Mouse (Mus musculus) gastrocnemius, postnatal 14 days (tissue): ENCODE measurements around the gene Mdga1. TPM values are rescaled to one million over a fixed set of nuclear protein-coding genes. Genes with fewer than 3 reads are reported as not detected.
A peak's percentile ranks its signal among the peaks of the same experiment; 100 is the strongest.

Source experiments
- DNase-seq: peaks from one replicate; pipeline ENCODE4 v3.0.0; 2021; ENCODE audit warnings: mixed read lengths
- intact Hi-C: fragments of 180-260 bp; cut with DNase I; formaldehyde crosslinking; loops from one replicate; pipeline ENCODE4 v1.15.1; 2025; ENCODE audit warnings: low total_unique reads
- total RNA-seq, 2 experiments: library from RNA; stranded (reverse); gene quantifications; 2 replicates each; pipeline ENCODE4 v1.2.3; 2021

Mdga1 gene
- total RNA-seq, 2 experiments from 2014 or later = 50.6 to 51.2 TPM

DNA sequence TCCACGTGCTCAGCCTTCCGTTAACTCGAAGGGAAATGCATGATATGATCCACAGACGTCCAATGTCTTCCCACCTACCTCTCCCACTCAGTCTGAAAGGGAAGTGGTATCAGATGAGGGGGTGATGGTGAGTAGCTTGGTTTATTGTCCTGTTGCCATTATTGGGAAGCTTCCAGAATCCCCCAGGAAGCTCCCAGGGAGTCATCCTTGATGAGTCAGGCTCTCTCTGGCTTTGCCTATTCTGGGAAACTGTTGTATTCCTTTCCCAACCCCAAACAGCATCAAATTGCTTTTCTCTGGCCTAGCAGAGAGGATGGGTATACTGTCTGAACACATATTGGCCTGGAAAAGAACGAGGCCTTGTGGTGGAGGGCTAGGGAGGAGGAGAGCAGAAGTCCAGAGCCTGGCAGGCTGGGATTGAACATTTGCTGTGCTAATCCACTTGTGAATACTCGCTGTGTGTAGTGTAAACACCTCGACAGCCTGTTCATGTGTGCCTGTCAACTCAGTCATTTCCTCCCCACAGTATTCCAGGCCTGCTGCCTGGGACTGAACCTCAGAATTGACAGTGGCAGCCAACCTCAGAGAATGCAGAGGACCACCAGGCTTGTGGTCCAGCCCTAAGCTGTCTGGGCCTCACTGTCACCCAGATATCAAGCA lies 79.3 kb downstream of the Mdga1 start:
- intact Hi-C loops = no loop called here

DNA sequence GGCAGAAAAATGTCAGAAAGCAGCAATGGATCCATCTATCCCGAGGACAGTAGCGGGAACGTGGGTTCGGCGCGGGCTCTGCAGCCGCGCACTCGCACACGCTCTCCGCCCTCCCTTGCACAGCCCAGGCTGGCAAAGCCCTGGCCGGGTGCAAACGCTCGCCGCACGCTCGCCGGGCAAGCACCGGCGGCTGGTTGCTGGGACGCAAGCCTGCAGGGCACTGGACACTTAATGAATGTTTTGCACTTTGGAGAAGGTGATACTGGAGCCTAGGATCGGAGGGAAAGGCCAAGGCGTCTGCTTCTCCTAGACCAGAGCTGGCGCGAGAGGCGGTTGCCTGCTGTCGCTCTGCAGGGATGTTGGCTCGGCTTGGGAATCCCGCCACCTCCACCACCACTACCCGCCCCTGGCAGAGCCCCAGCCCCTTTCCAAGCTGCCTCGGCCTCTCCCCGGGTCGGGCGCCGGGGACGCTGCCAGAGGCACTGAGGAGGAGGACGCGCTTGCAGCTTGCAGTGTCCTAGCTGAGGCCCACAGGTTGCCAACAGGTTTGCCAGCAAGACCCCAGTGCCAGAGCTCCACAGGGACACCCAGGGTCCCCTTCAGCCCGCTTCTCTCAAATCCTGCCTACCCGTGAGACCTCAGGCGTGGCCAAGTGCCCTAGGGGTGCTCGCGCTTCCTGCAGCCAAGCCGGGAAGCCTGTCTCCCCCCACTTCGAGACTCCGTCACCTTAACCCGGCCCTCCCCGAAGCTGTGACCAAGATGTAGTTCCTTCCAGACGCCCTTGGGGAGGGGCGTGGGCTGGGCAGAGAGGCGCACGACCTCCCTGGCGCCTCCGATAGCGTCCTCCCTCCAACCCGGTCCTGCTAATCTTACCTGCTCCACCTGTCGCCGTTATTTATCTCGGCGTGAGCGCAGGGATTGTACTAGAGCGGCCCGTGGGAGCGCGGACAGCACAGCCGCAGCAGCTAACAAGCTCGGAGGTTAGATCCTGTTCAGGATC lies 80.6 kb downstream of the Mdga1 start:
- peak; percentile 76 for DNase-seq
- intact Hi-C loops = no loop called here

More for the DNA sequence above, 79.3 kb downstream of the Mdga1 start:
- DNase-seq = no peak

DNA sequence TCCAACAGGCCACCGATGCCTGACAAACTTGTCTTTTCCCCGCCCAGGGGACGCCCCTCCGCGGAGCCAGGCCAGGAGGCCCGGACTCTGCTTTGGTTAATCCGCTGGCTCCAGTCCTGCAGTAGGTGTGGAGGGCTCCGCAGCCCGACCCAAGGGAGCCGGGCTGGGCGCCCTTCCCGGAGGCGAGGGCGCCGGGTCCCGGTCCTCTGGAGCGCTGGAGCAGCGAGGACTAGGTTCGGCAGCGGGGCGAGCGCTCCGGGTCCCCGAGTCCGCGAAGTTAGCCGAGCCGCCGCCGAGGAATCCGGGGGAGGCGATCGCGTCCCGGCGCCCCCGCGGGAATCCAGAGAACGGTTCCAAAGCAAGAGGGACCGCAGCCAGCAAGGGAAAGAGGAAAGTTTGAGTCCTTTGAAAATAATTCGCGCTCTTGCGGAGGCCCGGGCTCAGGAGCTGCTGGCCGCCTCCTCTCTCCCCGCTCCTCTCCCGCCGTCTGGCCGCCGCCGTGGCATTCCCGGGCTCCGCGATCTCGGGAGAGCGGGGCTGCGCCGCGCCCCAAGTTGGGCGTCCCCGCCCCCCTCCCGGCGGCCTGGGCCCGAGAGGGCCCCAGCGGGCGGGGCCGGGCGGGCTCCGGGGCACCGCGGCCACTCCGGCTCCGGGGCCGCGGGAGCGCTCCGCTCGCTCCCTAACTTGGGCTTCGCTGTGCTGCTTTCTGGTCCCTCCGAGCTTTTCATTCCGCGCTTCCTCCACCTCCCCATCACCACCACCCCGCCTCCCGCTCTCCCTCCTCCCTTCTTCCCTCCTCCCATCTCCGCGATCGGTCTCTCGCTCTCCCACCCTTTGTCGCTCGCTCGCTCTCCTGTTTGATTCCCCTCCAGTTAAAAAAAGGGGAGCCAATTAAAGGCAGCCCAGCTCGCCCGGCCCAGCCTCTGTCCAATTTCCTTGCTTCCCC lies 81.7 kb downstream of the Mdga1 start:
- intact Hi-C loops = no loop called here
- peak; percentile 52 for DNase-seq

DNA sequence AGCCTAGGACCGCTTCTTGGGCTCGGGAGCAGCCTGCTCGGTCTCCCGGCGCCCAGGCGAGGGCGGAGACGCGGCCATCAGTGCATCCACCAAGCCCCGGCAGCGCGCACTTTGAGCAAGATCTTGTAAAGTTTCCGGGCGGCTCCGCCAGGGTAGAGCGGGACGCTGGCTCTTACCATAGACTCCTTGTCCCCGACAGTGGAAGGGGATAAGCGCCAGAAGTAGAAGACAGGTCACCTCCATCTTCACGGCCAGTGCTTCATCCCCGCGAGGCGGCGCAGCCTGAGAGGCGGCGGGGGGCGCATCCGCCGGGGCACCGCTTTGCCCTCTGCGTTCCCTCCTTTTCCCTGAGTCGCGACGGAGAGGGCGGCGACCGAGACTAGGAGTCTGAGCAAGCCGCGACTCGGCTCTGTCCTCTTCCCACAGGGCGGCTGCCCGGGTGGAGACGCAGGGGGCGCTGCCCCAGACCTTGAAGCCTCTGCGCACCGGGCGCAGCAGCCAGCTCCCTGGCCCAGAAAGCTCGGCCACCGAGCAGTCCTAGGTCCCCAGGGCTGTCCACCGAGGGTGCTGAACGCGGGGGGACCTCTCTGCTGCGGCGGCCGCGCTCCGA lies 82.5 kb downstream of the Mdga1 start:
- intact Hi-C loops = no loop called here
- DNase-seq = peak; percentile 70

DNA sequence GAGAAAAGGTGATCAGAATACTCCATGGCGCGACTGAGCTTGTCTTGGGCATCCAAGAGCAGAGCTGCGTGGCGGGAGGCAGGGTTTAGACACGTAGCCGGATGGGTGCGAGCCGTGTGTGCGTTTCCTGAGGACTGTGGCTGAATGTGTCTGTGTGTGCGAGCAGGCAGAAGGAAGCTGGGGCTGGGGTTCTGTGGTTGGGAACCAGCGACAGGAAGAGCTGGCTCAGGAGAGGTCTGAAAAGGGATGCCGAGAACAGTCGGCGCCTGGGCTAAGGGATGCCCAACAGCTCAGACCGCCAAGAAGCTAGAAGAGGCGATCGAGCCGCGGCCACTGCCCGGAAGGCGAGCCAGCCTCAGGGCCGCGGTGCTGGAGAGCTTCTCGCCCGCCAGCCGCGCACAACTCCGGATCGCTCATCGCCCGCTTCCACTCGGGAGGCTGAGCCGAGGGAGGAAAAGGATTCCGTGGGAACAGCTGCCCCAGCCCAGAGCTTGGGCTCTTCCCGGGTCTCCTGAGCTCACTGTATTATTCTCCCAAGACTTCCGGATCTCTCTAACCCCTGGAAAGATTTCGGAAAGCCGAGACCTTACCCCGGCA lies 83.1 kb downstream of the Mdga1 start:
- intact Hi-C loops = no loop called here
- DNase-seq = peak; percentile 37

DNA sequence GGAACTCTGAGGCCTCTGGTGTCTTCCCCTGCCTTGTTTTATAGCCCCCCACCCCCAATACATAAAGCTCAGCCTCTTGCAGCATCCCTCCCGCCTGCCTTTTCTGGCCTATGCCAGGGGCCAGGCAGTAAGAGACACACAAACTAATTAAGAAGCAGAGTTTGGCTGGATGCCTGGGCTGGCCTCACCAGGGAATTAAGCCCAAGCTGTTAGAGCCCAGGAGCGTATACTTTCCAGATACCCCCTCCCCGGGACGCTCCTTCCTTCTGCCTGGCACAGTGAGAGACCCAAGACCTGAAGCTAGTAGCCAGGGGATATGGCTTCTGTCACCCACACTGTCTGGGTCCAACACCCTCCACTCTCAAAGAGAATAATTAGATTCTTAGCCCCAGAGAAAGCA lies 83.8 kb downstream of the Mdga1 start:
- no peak for DNase-seq

DNA sequence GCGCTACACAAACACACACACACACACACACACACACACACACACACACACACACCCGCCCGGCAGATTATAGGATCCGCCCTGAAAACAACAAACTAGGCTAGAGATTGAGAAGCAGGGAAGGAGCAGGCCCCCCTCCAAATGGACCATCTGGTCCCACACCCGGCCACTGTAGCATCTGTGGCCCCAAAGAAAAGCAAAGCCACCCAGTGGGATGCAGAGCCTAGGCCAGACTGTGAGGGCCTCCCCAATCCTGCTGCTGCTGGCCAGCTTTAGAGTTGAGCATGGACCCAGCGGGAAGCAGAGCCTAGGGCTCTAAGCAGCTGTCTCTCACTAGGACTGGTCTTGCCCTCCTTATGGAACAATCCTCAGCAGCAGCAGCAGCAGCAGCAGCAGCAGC lies 85.3 kb downstream of the Mdga1 start:
- DNase-seq = no peak
- intact Hi-C loops = loop anchor here (5.0 kb wide), 2 partner anchors 177 to 282 kb away; no protein-coding TSS in a partner anchor

More for the DNA sequence above, 83.8 kb downstream of the Mdga1 start:
- intact Hi-C loops = no loop called here

DNA sequence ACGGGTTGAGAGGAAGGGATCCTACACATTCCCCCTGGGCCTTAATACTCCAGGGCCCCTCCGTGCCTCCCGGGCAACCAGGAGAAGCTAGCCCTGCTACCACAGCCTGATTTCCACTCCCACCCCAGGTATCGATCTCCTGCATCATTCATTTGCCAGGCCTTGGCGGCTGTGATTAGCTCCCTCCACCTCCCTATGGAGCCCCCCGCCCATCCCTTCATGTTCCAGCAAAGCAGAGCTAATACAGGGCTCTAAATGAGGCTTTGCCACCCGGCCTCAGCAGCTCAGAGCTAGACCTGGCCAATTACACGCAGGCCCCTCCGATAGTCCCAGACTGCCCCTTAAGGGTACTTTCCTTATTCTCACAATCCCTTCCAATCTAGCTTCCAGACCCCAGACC lies 86.5 kb downstream of the Mdga1 start:
- DNase-seq = no peak
- intact Hi-C loops = loop anchor here (2.0 to 5.0 kb wide), 3 partner anchors 87 to 281 kb away; no protein-coding TSS in a partner anchor

DNA sequence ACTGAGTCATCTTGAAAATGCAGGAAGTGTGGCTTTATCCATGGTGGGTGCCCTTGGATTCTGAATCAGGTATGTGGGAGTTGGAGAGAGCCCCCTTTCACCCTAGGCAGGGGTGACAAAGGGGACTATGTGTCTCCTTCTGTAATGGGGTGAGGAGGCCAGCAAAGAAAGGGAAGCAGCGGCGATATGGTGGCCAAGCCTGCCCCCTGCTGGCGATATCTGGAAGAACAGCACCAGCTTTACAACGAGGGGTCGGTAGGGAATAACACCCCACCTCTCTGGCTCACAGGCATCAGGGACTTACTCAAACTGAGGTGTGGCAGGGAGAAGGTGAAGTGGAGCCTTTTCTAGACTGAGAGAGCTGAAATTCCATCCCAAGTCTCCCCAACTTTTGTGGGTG lies 87.0 kb downstream of the Mdga1 start:
- intact Hi-C loops = loop anchor here (2.0 to 5.0 kb wide), 3 partner anchors 86 to 281 kb away; no protein-coding TSS in a partner anchor
- DNase-seq = peak; percentile 57

DNA sequence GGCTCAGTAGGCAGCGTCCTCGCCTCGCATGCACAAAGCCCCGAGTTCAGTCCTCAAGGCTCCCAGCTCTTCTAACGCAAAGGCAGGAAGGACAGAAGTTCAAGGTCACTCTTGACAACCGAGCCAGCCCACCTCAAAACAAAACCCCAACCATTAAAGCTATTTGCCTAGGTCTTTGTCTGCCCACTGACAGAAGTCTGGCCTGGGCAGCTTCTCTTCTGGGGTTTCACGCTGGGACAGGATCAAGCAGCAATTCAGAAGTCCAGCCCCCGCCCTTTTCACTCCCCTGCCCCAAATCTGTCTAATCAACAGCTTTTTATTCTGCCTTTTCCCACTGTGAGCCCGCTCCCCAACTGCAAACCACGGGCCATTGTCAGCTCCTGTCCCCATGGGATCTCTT lies 89.6 kb downstream of the Mdga1 start:
- no peak for DNase-seq
- intact Hi-C loops = loop anchor here (5.0 kb wide), 2 partner anchors 173 to 278 kb away; no protein-coding TSS in a partner anchor

DNA sequence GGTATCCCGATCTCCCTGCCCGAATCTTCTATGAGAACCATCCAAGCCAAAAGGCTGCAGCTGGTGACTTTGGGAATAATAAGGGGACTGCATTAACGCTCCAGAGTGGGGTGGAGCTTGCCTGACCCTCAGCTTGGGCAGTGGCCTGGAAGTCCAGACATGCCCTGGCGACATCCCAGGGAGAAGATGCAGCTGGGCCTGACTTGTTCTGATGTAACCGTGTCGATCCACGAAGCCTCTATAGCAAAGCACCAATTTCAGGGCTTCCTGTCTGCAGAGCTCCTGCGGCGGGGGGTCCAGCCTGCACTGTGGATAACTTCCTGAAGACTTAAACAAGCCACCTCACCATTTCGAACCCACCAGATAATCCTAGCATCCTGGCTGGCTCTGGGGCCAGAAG lies 90.9 kb downstream of the Mdga1 start:
- intact Hi-C loops = no loop called here
- DNase-seq = no peak

DNA sequence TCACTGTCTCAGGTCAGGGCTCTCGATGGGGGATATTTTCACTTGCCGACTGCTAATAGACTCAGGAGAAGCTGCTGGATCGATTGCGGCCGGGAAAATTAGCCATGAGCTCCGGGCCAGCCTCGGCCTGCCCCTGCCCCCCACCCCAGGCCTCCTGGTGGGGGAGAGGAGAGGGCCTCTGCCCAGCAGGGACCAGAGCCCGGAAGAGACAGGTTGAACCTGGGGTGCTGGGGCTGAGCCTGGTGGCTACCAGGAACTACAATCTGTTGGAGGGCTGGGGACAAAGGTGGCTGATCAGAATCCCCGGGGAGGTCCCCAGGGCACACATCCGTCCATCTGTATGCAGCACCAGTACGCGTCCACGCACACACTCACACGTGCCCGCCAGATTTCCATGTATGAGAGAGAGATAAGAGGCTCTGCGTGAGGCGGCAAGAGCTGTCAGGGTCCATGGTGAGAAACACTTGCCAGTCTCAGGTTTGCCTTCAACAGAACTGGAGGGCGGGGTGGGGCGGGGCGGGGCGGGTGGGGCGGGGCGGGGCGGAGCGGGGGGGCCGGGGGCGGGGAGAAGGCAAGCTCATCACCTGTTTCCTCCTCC lies 95.7 kb downstream of the Mdga1 start:
- no peak for DNase-seq
- intact Hi-C loops = no loop called here

DNA sequence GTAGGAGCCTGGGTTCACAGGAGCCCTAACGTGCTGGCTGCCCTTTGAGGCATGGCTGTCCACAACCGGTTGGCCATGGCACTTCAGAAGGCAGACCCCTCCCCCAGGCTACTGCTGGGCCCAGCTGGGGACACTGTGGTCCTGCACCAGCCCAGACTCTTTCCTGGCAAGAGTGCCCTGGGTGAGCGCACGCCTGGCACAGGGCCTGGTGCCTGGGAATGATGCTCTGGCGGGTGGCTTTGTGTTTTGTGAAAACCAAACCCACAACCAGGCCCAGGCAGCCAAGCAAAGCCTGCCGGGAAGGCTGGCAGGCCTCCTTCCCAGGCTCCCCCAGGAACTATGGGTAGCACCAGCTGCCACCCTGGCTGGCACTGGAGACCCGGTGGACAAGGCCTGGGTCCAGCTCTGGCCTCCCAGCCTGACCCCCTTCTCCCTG lies 96.3 kb downstream of the Mdga1 start:
- DNase-seq = peak; percentile 81
- intact Hi-C loops = no loop called here

DNA sequence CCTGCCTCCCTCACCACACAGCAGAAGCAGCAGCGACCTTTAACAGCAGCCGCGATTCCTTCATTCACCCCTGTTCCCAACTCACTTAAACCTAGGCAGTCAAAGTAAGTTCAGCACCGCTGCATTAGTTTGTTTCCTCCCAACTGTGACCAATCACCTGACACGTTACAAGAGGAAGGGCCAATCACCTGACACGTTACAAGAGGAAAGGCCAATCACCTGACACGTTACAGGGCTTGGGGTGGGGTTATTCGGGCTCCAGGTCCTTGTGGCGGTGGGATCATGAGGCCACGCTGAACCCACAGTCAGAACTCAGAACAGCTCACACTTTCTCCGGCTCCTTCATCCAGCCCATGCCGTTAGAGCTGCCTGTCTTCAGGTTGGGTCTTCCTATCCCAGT lies 99.6 kb downstream of the Mdga1 start:
- DNase-seq = no peak
- intact Hi-C loops = no loop called here

DNA sequence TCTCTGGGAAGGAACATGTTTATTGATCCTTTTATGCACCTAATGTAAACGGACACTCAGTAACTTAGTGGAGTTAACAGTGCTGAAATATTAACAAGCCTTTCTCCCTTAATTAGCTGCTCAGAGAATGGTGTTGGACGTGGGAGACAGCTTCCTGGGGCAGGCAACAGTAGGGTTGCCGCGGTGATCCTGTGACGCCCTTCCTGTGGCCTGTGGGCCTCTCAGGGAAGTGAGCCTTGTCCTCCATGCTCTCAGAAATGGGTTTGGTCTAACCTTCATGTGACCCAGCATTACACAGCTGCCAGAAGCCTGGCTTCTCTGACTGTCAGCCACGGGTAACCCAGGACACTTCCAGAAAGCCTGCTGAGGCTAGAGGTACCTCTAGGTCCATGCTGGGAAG lies 104.0 kb downstream of the Mdga1 start:
- intact Hi-C loops = no loop called here
- no peak for DNase-seq

DNA sequence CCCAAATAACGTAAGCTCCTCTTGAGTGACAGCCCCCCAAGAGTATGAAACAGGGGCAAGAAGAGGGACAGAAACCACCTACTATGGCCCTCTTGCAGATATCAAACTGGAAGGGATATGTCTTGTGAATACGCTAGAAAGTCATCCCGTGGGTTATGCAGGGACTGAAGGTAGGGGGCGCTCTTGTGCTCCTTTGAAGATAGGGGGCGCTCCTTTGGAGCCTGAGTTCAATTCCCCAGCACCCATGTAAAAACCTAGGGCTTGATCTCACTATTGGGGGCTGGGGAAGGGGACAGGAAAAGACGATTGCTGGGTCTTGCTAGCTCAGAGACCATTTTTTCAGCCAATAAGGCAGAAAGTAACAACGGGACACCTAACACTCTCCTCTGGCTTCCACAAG lies 105.4 kb downstream of the Mdga1 start:
- intact Hi-C loops = no loop called here

DNA sequence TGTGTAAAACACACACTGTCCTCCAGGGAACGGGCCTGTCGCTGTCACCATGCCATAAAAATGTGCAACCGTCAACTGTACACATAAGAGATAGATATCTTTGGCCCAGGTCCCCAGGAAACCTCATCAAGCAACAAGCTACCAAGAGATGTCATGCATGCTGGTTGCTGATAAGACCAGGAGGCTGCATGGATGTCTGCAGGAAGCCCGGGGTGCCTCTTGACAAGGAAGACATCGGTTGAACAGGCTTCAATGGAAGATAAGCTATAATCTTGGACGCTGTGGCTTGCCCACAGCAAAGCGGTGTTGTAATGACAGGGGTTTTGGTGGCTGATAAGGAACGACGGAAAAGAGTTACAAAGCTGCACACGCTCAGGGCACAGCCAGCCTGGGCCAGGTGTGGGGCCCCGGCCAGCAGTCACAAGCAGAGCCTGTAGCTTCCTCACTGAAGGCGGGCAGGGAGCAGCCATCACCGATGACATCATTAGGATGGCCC lies 110.1 kb downstream of the Mdga1 start:
- no peak for DNase-seq
- intact Hi-C loops = no loop called here

More for the DNA sequence above, 105.4 kb downstream of the Mdga1 start:
- DNase-seq = no peak

DNA sequence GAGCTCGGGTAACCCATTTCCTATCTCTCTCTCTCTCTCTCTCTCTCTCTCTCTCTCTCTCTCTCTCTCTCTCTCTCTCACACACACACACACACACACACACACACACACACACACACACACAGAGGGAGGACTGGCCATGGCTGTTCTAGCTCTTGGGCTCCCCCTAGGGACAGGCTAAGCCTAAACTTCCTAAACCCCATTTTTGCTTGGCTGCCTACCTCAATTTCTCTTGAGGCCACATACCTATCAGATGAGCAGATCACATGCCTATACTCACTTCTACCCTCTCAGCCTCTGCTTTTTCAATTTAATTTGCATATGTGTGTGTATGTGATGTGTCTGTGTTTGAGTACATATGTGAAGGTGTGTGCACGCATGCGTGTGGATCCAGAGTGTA lies 111.1 kb downstream of the Mdga1 start:
- intact Hi-C loops = no loop called here
- DNase-seq = no peak
